1 mouse cellular context compared by ENCODE assay signal in the genomic region with DNA sequence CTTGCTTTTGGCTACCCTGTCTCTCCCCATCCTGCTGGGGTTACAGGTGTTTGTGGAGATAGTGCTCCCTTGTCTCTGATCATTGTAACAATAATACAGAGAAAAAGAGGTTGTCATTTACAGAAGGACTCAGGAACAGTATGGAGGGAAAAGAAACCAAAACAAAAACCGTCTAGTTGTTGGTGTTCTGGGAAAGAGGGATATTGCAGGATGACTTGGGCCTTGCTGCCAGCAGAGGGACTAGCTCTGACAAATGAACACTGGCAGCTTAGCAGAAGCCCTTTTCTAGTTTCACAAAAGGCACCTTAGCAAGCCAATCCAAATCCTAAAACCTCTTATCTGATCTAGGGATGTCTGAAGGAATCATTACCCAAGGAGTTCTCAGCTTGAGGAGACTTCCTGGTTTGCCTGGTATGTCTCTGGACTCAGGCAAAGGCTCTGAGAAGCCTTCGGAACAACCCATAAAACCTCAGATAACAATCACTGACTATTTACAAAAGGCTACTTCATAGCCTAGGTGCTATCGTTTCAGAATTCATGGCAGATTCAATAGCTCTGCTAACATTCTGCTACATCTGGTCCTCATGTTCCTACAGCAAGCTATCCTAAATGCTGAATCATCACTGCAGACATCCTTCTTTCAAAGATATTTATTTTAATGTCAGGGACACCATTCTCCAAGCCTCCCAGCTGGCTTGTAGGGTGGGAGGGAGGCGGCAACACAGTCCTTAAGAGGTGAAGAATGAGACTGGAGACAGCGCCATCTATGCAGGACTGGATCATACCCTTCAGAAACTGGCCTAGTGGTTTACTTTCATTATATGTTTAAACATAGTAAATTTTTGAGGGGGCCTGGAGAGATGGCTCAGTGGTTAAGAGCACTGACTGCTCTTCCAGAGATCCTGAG.
TF ChIP-seq lines count a peak whose summit lies in the region.

No protein-coding gene starts in this region.

TF ChIP-seq in MEL, 35 proteins besides CTCF, POLR2A, EP300 and RAD21:
- TF ChIP-seq SIN3A (IDR thresholded peaks at IDR 0.05; ENCODE audit: low read length) (no peak), USF2 (IDR thresholded peaks at IDR 0.05; ENCODE audit: borderline replicate concordance in 1 of 2, insufficient read depth in 1 of 2, low read depth in 1 of 2, low read length in 2 of 2) (no peak), USF1 (IDR thresholded peaks at IDR 0.05; ENCODE audit: low read depth, low read length) (no peak), GATA1 (IDR thresholded peaks at IDR 0.05; ENCODE audit: low read depth, low read length) (peak; percentile 77), UBTF (IDR thresholded peaks at IDR 0.05; ENCODE audit: borderline replicate concordance, insufficient read depth, low read depth, low read length) (no peak), NRF1 (IDR thresholded peaks at IDR 0.05; ENCODE audit: insufficient read depth, low read depth, low read length, poor library complexity, severe bottlenecking) (no peak), TAL1 (IDR thresholded peaks at IDR 0.05; ENCODE audit: low read length) (peak; percentile 32; the same call in 1 of the 2 replicates), CHD1 (IDR thresholded peaks at IDR 0.05; ENCODE audit: low read depth, low read length) (no peak), MAZ (IDR thresholded peaks at IDR 0.05; ENCODE audit: low read depth, low read length) (no peak), E2F4 (IDR thresholded peaks at IDR 0.05; ENCODE audit: borderline replicate concordance, low read depth, low read length) (no peak), BHLHE40 (IDR thresholded peaks at IDR 0.05; ENCODE audit: borderline replicate concordance, low read depth, low read length) (no peak), KAT2A (conservative IDR thresholded peaks at IDR 0.05; ENCODE audit: low read depth, low read length) (no peak), POLR2AphosphoS5 (IDR thresholded peaks at IDR 0.05; ENCODE audit: borderline replicate concordance, low read depth, low read length) (no peak), POLR2AphosphoS2 (IDR thresholded peaks at IDR 0.05; ENCODE audit: low read length) (no peak), MXI1 (IDR thresholded peaks at IDR 0.05; ENCODE audit: low read depth, low read length) (no peak), JUND (IDR thresholded peaks at IDR 0.05; ENCODE audit: low read depth, low read length) (no peak), MYC (IDR thresholded peaks at IDR 0.05; ENCODE audit: low read depth, low read length) (no peak), ZNF384 (IDR thresholded peaks at IDR 0.05; ENCODE audit: low read depth, low read length) (peak; percentile 4; the same call in 1 of the 2 replicates), MAX (IDR thresholded peaks at IDR 0.05; ENCODE audit: low read length) (no peak), ETS1 (IDR thresholded peaks at IDR 0.05; ENCODE audit: low read depth, low read length) (0 out of 2 replicates have a peak, but pooled peaks have one; percentile 28), CHD2 (IDR thresholded peaks at IDR 0.05; ENCODE audit: low read length) (no peak)
